Mouse (Mus musculus): ENCODE results near the gene Ugt1a10.
"Not testable (repeated sequence)": the region's sequence is repeated elsewhere in the genome, so short reads cannot be mapped to it uniquely, and the experiment has no call there.

The Ugt1a10 gene

DNA sequence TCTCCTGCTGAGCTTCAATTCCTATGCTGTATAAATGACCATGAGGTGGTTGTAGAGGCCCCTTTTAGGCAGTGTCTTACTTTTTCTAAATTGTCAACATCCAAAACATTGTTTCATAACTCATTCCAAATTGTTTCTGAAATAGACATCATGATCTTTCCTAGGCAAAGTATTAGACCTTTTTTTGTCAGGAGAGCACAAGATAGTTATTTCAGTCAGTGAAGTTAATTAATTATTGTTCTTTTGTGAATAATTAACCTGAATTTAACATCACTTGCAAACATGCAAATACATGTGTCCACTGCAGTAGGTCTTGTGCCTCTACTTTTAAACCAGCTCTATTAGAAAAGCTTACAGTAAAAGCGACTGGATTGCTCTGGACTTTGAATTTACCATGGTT lies at the start of gene Ugt1a10:
Gene Ugt1a10 (plus strand): TSS at position 301 of the 400 bp plus-strand sequence.
- DNase-seq (ENCODE audit: low read depth, low spot score) = no peak

- peak; percentile 4 for DNase-seq (ENCODE audit: low read depth, low spot score)
Observed at GRCm38 (mm10) chr1:88007692-88008210, 47.4 kb upstream of the Ugt1a10 start.

GRCm38 (mm10) chr1:88008211-88008697 lies 46.9 kb upstream of the Ugt1a10 start, which contains the start of gene Usp40:
Gene Usp40, minus strand, starts transcription at chr1:88008551.
- DNase-seq (ENCODE audit: low read depth, low spot score) = peak; percentile 75

DNA sequence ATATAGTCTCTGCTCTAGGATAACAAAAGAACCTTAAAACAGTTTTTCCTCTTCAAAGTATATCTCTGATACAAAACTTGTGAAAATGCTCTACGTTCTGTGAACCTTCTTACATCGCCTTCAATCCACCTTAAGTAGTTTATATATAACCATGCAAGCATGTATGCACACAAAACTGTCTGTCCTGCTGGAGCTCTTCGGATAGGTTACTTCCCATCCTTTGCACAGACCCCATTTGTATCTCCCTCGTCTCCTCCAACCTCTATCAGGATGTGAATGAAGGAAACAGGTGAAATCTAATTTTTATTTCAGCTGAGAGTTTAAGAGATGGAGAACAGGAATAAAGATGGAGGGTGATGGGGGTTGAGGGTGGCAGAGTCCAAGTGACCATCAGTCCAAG lies 46.5 kb upstream of the Ugt1a10 start:
- DNase-seq (ENCODE audit: low read depth, low spot score) = no peak

DNA sequence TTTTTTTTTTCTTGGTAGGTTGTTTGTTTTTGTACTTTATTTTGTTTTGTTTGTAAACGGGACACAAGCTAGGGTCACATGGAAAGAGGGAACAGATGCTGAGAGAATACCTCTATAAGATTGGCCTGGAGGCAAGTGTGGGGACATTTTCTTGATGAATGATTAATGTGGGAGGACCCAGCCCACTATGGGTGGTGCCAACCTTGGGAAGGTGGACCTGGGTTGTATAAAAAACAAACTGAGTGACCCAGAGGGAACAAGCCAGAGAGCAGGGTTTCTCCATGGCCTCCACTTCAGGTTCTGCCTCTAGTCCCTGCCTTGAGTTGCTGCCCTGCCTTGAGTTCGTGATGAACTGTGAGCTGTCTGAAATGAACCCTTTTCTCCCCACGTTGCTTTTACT lies 45.7 kb upstream of the Ugt1a10 start:
- no peak for DNase-seq (ENCODE audit: low read depth, low spot score)

DNA sequence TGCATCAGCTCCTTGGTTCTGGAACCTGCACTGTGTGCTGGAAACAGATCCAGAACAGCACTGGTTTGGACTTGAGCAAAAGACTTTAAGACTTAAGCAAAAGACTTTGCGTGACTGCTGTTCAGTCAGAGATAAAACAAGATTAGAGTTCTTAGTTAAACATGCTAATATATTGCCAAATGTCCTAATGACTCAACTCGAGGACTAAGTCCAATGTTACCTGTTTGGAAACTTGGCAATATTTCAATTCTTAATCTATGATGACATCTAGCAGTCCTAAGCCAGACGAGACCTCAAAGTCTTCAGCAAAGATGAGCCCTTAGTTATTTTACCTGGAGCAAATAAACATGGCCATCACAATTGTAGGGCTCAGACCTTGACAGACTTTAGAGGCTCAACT lies 41.5 kb upstream of the Ugt1a10 start:
- DNase-seq (ENCODE audit: low read depth, low spot score) = no peak

GRCm38 (mm10) chr1:88014194-88014593 lies 41.0 kb upstream of the Ugt1a10 start:
- no peak for DNase-seq (ENCODE audit: low read depth, low spot score)

DNA sequence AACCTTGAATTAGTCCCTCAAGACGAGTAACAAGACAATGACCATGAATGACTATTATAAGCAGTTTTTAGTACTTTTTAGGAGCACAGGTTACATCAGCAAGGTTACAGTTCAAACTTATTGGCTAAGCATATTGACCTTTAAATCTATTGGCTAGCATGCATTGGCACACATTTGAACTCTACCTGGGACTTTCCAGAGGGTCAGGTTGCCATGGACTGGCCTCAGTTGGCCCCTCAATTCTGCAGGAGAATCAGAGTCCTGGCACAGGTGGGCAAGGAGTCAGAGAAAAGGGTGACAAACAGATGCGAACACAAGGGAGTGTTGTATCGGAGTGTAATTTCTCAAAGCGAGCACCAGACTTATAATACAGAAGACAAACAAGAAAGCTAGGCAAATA lies 40.5 kb upstream of the Ugt1a10 start:
- no peak for DNase-seq (ENCODE audit: low read depth, low spot score)

DNA sequence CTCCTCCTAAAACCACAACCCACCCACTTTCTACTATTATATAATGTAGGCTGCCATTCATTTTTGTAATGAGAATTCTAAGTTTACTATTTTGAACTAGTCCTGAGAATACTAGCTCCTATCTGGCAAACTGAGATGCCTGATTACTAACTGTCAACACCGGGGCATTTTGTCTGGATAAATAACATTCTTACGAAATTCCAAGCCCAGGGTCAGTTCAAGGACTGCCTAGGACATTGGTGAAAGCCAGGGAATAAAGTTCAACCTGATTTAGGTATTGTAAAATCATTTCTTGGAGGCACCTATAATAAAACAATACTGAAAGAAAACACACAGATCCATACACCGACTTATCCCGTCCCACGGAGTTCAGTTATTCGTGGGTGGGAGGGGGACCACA lies 39.8 kb upstream of the Ugt1a10 start:
- no peak for DNase-seq (ENCODE audit: low read depth, low spot score)

- not testable (repeated sequence) for DNase-seq (ENCODE audit: low read depth, low spot score)
Observed at GRCm38 (mm10) chr1:88025244-88025643, 29.9 kb upstream of the Ugt1a10 start.

DNA sequence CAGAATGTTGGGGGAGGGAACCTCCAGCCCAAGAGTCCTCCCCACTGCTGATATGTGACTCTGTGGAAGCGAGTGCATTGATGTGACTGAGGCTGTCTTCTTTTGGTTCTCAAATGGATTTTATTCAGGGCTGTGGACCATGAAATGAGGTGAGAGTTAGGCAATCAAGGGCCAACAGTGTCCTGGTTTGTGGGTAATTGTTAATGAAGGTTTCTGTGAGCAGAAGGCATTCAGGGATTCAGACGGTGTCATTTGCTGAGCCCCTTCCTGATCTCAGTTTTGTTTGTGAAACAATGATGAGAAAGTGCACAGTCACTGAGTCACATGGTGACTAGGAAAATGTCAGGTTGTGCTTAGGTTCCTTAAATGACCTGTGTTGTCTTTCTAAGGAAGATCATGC lies 12.1 kb upstream of the Ugt1a10 start:
- not testable (repeated sequence) for DNase-seq (ENCODE audit: low read depth, low spot score)

DNA sequence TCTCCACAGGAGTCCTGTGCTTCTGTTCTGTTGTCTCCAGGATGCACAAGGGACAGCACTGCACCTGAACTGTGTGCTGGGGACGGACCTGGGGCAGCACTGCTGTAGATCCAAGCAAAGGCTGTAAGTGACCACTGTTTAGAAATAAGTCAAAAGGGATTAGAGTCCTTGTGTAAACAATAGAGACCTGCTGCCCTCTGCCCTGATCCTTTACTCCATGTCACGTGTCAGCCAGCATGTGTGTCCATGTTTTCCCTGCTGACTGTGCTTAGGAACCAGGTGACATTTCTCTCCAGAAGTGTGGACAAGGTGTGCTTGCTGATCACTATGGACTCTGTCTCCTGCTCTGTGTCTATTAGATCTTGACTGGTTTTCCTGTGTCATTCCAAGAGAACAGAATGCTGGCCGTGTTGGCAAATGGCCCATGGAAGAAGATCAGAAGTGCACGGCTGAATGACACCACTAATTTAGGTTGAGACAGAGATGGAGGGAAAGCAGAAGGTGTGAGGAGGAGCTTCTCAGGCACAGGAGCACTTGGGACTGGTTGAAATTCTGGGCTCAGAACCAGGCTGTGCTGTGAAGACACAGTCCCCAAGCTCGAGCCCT lies 10.3 kb upstream of the Ugt1a10 start:
- DNase-seq (ENCODE audit: low read depth, low spot score) = not testable (repeated sequence)

DNA sequence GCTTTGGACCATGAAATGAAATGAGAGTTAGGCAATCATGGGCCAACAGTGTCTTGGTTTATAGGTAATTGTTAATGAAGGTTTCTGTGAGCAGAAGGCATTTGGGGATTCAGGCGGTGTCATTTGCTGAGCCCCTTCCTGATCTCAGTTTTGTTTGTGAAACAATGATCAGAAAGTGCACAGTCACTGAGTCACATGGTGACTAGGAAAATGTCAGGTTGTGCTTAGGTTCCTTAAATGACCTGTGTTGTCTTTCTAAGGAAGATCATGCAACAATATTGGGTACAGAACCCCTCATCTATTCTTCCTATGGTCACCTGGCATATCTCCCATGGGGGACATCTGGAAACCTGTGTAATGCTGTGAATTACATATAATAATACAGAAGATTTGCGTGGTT lies 7.8 kb upstream of the Ugt1a10 start:
- not testable (repeated sequence) for DNase-seq (ENCODE audit: low read depth, low spot score)

DNA sequence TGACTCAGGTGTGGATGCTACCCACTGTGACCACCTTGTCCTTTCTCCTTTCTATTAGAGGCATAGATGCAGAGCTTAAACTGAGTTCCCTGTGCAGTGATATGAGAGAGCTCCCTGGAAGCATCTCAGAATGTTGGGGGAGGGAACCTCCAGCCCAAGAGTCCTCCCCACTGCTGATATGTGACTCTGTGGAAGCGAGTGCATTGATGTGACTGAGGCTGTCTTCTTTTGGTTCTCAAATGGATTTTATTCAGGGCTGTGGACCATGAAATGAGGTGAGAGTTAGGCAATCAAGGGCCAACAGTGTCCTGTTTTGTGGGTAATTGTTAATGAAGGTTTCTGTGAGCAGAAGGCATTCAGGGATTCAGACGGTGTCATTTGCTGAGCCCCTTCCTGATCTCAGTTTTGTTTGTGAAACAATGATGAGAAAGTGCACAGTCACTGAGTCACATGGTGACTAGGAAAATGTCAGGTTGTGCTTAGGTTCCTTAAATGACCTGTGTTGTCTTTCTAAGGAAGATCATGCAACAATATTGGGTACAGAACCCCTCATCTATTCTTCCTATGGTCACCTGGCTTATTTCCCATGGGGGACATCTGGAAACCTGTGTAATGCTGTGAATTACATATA lies 11.4 kb downstream of the Ugt1a10 start:
- not testable (repeated sequence) for DNase-seq (ENCODE audit: low read depth, low spot score)

- DNase-seq (ENCODE audit: low read depth, low spot score) = no peak
Observed at GRCm38 (mm10) chr1:88070495-88070894, 15.3 kb downstream of the Ugt1a10 start, which contains the start of gene Ugt1a9. Gene Ugt1a9, plus strand, starts transcription at chr1:88070800.

DNA sequence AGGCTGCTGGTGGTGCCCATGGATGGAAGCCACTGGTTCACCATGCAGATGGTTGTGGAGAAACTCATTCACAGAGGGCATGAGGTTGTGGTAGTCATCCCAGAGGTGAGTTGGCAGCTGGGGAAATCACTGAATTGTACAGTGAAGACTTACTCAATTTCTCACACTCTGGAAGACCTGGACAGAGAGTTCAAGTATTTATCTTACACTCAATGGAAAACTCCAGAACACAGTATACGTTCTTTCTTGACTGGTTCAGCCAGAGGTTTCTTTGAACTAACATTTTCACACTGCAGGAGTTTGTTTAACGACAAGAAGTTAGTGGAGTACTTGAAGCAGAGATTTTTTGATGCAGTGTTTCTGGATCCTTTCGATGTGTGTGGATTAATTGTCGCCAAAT lies 15.7 kb downstream of the Ugt1a10 start:
- DNase-seq (ENCODE audit: low read depth, low spot score) = no peak

DNA sequence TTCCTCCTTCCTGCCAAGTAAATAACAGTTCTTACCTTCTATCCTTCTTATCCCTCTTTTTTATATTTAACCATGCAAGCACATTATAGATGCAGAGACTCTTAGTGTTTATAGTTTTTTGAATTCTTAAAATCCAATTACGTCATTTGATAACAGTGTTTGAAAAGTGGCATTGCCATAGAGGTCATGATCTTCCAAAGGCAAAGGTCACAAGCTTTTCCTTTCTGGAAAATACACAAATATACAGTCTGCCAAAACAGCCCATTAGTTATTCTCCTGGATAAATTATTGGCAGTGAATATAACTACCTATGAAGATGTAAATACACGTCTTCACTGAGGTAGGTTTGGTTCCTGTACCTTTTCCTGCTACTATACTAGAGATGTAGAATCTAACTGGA lies 19.3 kb downstream of the Ugt1a10 start:
- no peak for DNase-seq (ENCODE audit: low read depth, low spot score)

GRCm38 (mm10) chr1:88077128-88077527 lies 21.9 kb downstream of the Ugt1a10 start:
- no peak for DNase-seq (ENCODE audit: low read depth, low spot score)

DNA sequence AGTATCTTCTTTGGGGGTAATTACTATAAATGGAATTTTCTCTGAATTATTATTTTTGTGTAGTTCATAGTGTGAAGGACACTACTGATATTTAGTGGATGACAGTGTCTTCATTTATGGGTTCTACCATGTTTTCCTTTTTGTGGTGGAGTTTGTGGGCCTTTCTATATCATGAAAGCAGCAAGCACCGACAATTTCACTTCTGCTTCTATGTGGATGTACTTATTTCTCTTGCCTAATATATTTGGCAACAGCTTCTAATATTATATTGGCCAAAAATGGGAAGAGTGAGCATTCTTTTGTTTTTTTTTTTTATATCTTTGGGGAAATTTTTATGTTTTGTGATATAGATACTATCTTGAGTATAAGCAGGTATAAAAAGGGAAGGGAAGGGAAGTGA lies 26.5 kb downstream of the Ugt1a10 start:
- no peak for DNase-seq (ENCODE audit: low read depth, low spot score)

GRCm38 (mm10) chr1:88086125-88086524 lies 30.9 kb downstream of the Ugt1a10 start:
- DNase-seq (ENCODE audit: low read depth, low spot score) = no peak

DNA sequence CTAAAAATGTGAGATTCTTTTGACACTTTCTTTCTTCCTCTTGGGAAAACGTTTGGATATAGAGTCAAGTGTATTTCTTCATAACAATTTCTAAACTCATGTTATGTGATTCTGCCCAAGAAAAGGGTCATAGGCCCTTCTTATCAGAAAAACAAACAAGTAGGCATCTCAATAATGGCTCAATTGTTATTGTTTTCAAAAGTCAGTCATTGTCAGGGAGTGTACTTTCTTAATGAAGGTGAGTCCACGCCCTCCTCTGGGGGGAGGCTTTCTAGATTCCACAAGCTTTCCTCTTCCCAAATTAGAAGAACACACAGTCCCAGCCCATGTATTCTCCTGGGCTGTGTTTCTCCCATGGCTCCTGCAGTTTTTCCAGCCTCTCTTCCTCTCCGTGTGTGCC lies 32.3 kb downstream of the Ugt1a10 start, which contains the start of gene Ugt1a8:
Gene Ugt1a8 (plus strand): TSS at position 301 of the 400 bp plus-strand sequence.
- DNase-seq (ENCODE audit: low read depth, low spot score) = no peak

- DNase-seq (ENCODE audit: low read depth, low spot score) = no peak
Observed at GRCm38 (mm10) chr1:88092341-88092740, 37.2 kb downstream of the Ugt1a10 start.

GRCm38 (mm10) chr1:88094270-88094676 lies 39.1 kb downstream of the Ugt1a10 start:
- not testable (repeated sequence) for DNase-seq (ENCODE audit: low read depth, low spot score)

All from CD4-positive helper T cell, adult 2 months (primary cell).